Mouse (Mus musculus): ENCODE results near the gene Bin2.

GRCm38 (mm10) chr15:100685849-100686248, 16.5 kb upstream of the Bin2 start:
- TF ChIP-seq CTCF (IDR thresholded peaks at IDR 0.05) (no peak), EP300 (IDR thresholded peaks at IDR 0.05) (no peak)

Data from lung, postnatal 0 days (tissue).